Mouse (Mus musculus) heart, embryonic 10.5 days (tissue): ENCODE measurements around the gene Cdc42. TPM values are rescaled to one million over a fixed set of nuclear protein-coding genes. Genes with fewer than 3 reads are reported as not detected.

ENCODE experiments used
- DNase-seq: peaks from one replicate; pipeline ENCODE4 v3.0.0-alpha.2; 2017; ENCODE audit warnings: low spot score
- H3K27ac ChIP-seq: fragments of 300-500 bp; sonication (generic); 2 replicates; pipeline ENCODE4 v1.5.1; 2016; ENCODE audit warnings: mild to moderate bottlenecking
- H3K27me3 ChIP-seq: fragments of 300-500 bp; sonication (generic); 2 replicates; pipeline ENCODE4 v1.6.1; 2016; ENCODE audit warnings: mild to moderate bottlenecking; ENCODE audit not compliant: poor library complexity, insufficient read depth, severe bottlenecking
- H3K36me3 ChIP-seq: fragments of 300-500 bp; sonication (generic); 2 replicates; pipeline ENCODE4 v1.6.1; 2016; ENCODE audit warnings: mild to moderate bottlenecking, moderate library complexity
- H3K4me1 ChIP-seq: fragments of 300-500 bp; sonication (generic); 2 replicates; pipeline ENCODE4 v1.6.1; 2016; ENCODE audit warnings: mild to moderate bottlenecking
- H3K4me3 ChIP-seq: fragments of 300-500 bp; sonication (generic); 2 replicates; pipeline ENCODE4 v1.5.1; 2016; ENCODE audit warnings: mild to moderate bottlenecking, moderate library complexity
- H3K9me3 ChIP-seq: fragments of 300-500 bp; sonication (generic); 2 replicates; pipeline ENCODE4 v1.6.1; 2016; ENCODE audit warnings: mild to moderate bottlenecking, moderate library complexity
- WGBS: fragments of 180-500 bp; shearing (Covaris S2); methylation state at CpG from one replicate; pipeline ENCODE4 v1.1.7; 2016; 5-methylcytosine and 5-hydroxymethylcytosine counted together
- polyA plus RNA-seq: library from polyadenylated mRNA; unstranded; fragments of >200 nt; fragmentation: Nextera tagmentation; extraction: Ambion mirVana; gene quantifications from 2 replicates; pipeline ENCODE4 v1.2.1, GENCODE M21; 2016

The Cdc42 gene
- polyA plus RNA-seq, 1 experiment from 2014 or later: 560 TPM

DNA sequence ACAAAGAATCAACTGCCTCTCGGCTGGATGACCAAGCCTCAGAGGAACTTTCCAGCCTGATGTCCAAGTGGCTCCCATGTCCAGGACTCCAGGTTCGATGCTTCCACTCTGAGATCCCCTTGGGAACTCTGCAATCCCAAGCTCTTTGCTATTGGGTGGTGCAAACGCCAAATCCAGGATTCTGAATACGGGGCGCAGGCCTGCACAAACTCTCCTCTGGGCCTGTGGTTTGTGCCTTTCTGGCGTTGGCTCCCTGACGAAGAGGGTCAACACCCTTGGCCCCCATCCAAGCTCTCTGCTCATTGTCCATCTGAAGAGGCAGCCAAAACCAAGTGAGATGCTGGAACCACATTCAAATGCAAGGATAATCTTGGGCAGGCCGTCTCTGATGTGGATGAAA lies 59.1 kb downstream of the Cdc42 start:
- 81% methylated on average over 8 of the region's 8 CpGs for WGBS
- Histone ChIP-seq H3K4me1 (peaks cover 38% of the 10 kb centered on the region), H3K36me3 (peaks cover 3% of the 10 kb centered on the region; the same call in 1 of the 2 replicates), H3K4me3 (no peak overlapping the region), H3K27me3 (peaks cover 8% of the 10 kb centered on the region; the same call in 1 of the 2 replicates), H3K27ac (no peak overlapping the region), H3K9me3 (no peaks in the 10 kb centered on the region)
- DNase-seq: no peak

DNA sequence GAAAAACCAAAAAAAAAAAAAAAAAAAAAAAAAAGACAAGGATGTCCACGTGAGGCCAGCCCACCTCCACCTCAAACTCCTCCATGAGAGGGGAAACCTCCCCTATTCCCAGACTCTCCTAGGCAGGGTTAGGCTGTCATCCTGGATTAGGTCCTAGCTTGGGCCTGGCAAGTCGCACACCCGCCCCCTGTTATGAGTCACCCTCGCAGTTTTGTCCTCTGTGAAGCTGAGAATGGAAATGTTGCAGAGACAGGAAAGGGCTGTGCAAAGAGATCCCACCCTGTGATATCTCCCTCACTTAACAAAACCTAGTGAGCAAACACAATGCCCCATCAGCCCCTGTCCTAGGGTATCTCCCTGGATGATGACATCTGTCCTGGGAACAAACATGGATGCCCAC lies 59.9 kb downstream of the Cdc42 start:
- peaks cover 36% of the 10 kb centered on the region for H3K4me1 ChIP-seq
- WGBS: 51% methylated on average over 4 of the region's 4 CpGs
- H3K36me3 ChIP-seq: peaks cover 3% of the 10 kb centered on the region; the same call in 1 of the 2 replicates
- H3K27ac ChIP-seq: no peak overlapping the region
- peaks cover 14% of the 10 kb centered on the region for H3K27me3 ChIP-seq
- no peak for DNase-seq
- H3K9me3 ChIP-seq: no peaks in the 10 kb centered on the region
- H3K4me3 ChIP-seq: no peak overlapping the region

DNA sequence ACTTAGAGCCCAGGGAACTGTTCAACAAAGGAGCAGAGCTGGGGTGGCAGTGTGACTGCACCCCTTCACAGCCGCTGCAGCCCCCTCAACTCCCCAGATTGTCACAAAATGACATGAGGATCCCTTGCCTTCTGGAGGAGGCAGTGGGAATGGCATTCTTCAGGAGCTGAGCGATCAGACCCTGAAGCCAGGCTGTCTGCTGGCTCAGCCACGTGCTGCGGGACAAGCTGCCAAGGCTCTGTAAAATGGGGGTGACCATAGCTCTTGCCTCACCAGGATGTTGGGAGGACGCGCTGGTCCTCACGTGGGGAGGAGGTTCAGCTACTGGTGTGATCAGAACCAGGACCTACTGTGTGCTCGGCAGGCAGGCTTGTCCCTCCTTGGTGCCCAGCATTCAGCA lies 62.6 kb downstream of the Cdc42 start:
- no peak overlapping the region for H3K27ac ChIP-seq
- no peak overlapping the region for H3K4me3 ChIP-seq
- H3K9me3 ChIP-seq: no peaks in the 10 kb centered on the region
- 0 out of 2 replicates have a peak, but pooled peaks cover 3% of the 10 kb centered on the region for H3K36me3 ChIP-seq
- 79% methylated on average over 8 of the region's 8 CpGs for WGBS
- peaks cover 14% of the 10 kb centered on the region for H3K27me3 ChIP-seq
- peaks cover 25% of the 10 kb centered on the region for H3K4me1 ChIP-seq
- no peak for DNase-seq

- Histone ChIP-seq H3K27me3 (peaks cover 14% of the 10 kb centered on the region), H3K9me3 (no peaks in the 10 kb centered on the region), H3K4me3 (no peak overlapping the region), H3K36me3 (0 out of 2 replicates have a peak, but pooled peaks cover 3% of the 10 kb centered on the region), H3K4me1 (peaks cover 25% of the 10 kb centered on the region), H3K27ac (0 out of 2 replicates have a peak overlapping the region, but pooled peaks have one; percentile 13)
- 60% methylated on average over 5 of the region's 5 CpGs for WGBS
- no peak for DNase-seq
Measured at GRCm38 (mm10) chr4:137294474-137294873, 63.0 kb downstream of the Cdc42 start.

GRCm38 (mm10) chr4:137294032-137294431 lies 63.5 kb downstream of the Cdc42 start:
- Histone ChIP-seq H3K4me3 (no peak overlapping the region), H3K27me3 (peaks cover 17% of the 10 kb centered on the region), H3K36me3 (0 out of 2 replicates have a peak, but pooled peaks cover 3% of the 10 kb centered on the region), H3K9me3 (no peaks in the 10 kb centered on the region), H3K4me1 (peaks cover 25% of the 10 kb centered on the region), H3K27ac (peak overlapping the region; percentile 13; the same call in 1 of the 2 replicates)
- 75% methylated on average over 7 of the region's 7 CpGs for WGBS
- DNase-seq: no peak

DNA sequence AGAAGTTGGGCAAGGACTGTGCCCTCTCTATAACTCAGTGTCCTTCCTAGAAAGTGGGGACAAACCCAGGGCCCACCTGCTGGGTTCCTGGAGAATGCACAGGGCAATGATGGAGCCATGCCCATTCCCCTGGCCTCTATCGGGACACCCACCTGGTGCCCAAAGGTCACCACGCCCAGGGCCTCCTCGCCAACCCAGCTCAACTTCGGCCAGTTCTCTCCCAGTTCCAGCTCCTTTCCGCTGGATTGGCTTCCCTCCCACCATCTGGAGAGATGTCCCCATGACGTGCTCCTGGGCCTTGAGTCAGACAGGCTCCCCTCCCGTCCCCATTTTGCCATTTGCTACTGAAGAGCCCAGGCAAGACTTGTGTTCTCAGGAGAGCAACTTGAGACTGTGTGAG lies 64.9 kb downstream of the Cdc42 start:
- Histone ChIP-seq H3K36me3 (no peaks in the 10 kb centered on the region), H3K4me1 (peaks cover 21% of the 10 kb centered on the region), H3K9me3 (no peaks in the 10 kb centered on the region), H3K4me3 (no peak overlapping the region), H3K27me3 (peaks cover 20% of the 10 kb centered on the region), H3K27ac (no peak overlapping the region)
- WGBS: 78% methylated on average over 7 of the region's 7 CpGs
- no peak for DNase-seq

- WGBS: 65% methylated on average over 3 of the region's 3 CpGs
- H3K4me3 ChIP-seq: no peak overlapping the region
- peaks cover 36% of the 10 kb centered on the region for H3K27me3 ChIP-seq
- no peaks in the 10 kb centered on the region for H3K36me3 ChIP-seq
- DNase-seq: no peak
- peaks cover 33% of the 10 kb centered on the region for H3K4me1 ChIP-seq
- H3K27ac ChIP-seq: no peak overlapping the region
- no peaks in the 10 kb centered on the region for H3K9me3 ChIP-seq
Measured at GRCm38 (mm10) chr4:137290250-137290649, 67.3 kb downstream of the Cdc42 start.

DNA sequence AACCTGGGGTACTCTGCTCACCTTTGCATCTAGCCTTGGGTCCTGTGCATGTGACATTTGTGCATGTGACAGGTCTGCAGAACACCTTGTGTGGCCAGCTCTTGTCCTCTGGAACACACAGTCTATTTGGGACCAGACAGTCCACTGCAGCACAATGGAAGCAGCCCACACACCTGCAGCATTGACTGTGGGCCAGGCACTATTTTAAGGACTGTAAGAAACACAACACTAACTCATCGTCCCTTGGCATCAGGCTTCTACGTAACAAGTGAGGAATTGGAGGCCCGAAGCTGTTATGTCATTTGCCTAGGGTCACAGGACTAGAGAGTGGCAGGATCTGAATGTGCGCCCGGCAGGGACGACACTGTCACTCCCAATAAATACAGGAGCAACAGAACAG lies 67.8 kb downstream of the Cdc42 start:
- no peak overlapping the region for H3K4me3 ChIP-seq
- H3K9me3 ChIP-seq: no peaks in the 10 kb centered on the region
- no peak for DNase-seq
- WGBS: 84% methylated on average over 6 of the region's 6 CpGs
- peaks cover 29% of the 10 kb centered on the region for H3K4me1 ChIP-seq
- no peaks in the 10 kb centered on the region for H3K36me3 ChIP-seq
- H3K27me3 ChIP-seq: peaks cover 40% of the 10 kb centered on the region
- no peak overlapping the region for H3K27ac ChIP-seq

DNA sequence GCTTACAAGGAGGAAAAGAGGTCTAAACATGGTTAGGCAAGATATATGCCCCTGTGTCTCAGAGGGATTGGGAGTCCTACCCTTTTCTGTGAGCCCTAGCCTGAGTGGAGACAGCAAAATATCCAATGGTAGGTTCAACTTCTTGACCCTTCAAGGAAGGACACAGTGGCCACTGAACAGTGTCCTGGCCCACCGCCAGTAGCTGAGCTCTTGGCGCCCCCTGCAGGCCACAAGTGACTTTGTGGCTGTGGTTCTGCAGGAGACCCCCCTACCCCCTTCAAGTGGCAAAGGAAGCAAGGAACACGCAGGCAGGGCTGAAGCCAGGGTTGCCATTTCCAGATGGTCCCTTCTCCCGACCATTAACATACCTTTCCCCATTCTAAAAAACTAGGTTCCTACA lies 69.7 kb downstream of the Cdc42 start:
- Histone ChIP-seq H3K27me3 (peaks cover 52% of the 10 kb centered on the region), H3K4me3 (no peak overlapping the region), H3K36me3 (no peaks in the 10 kb centered on the region), H3K4me1 (peaks cover 30% of the 10 kb centered on the region), H3K9me3 (no peaks in the 10 kb centered on the region), H3K27ac (no peak overlapping the region)
- DNase-seq: peak; percentile 86
- WGBS: 5% methylated on average over 4 of the region's 4 CpGs

DNA sequence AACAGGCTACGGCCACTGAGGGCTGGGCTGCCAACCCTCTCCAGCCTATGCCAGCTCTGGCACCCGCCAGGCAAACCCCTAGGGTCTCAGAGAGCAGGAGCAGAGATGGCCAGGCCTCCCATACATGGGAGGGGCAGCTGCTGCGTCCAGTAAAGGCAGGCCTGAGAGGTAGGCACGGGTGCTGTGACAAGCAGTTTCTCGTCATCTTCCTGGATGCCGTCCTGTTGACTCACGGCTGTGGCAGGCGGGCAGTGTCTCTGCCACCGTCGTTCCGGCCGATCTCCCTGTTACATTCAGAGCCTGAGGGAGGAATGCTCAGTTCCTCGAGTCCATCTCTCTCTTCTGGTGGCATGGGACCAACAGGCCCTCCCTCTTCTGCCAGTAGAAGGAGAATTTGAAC lies 70.3 kb downstream of the Cdc42 start:
- Histone ChIP-seq H3K9me3 (no peaks in the 10 kb centered on the region), H3K36me3 (no peaks in the 10 kb centered on the region), H3K27me3 (peaks cover 58% of the 10 kb centered on the region), H3K4me1 (peaks cover 36% of the 10 kb centered on the region), H3K4me3 (no peak overlapping the region), H3K27ac (no peak overlapping the region)
- 74% methylated on average over 13 of the region's 13 CpGs for WGBS
- DNase-seq: no peak

DNA sequence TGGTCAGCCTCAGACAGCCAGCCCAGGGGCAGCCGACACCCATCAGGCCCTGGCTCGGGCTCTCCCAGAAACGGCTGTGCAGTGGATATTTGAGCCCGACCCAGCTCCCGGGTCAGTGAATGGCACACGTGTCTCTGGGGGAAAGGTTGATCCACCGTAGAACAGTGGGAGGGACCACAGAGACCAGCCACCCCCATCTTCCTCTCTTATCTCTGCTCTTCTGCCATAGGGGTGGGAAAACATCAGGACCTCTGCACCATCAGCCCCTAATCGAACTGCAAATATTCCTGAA lies 70.9 kb downstream of the Cdc42 start:
- H3K4me3 ChIP-seq: no peak overlapping the region
- 41% methylated on average over 8 of the region's 8 CpGs for WGBS
- no peak for DNase-seq
- H3K4me1 ChIP-seq: peaks cover 36% of the 10 kb centered on the region
- peaks cover 64% of the 10 kb centered on the region for H3K27me3 ChIP-seq
- H3K36me3 ChIP-seq: no peaks in the 10 kb centered on the region
- no peak overlapping the region for H3K27ac ChIP-seq
- H3K9me3 ChIP-seq: no peaks in the 10 kb centered on the region

GRCm38 (mm10) chr4:137285876-137286661 lies 71.5 kb downstream of the Cdc42 start:
- Histone ChIP-seq H3K27ac (no peak overlapping the region), H3K4me1 (peaks cover 36% of the 10 kb centered on the region), H3K9me3 (no peaks in the 10 kb centered on the region), H3K36me3 (no peaks in the 10 kb centered on the region), H3K4me3 (no peak overlapping the region), H3K27me3 (peaks cover 70% of the 10 kb centered on the region)
- DNase-seq: no peak
- 70% methylated on average over 15 of the region's 15 CpGs for WGBS

DNA sequence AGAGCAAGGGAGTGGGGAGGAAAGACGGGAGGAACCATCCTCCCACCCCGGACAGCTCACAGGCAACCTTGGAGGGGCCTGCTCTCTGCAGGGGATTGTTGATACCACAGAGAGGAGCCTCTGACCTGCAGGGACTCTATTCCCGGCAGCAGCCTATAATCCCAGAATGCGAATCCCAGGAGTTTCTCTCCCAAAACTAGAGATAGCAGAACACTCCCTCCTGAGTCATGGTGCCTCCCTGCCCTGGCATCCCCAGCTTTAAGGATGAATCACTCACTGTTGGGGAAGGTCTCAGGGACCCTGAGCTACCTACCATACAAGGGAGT lies 74.2 kb downstream of the Cdc42 start:
- H3K9me3 ChIP-seq: no peaks in the 10 kb centered on the region
- H3K27me3 ChIP-seq: peaks cover 91% of the 10 kb centered on the region
- no peak overlapping the region for H3K27ac ChIP-seq
- 11% methylated on average over 4 of the region's 4 CpGs for WGBS
- no peaks in the 10 kb centered on the region for H3K36me3 ChIP-seq
- DNase-seq: no peak
- H3K4me3 ChIP-seq: 0 out of 2 replicates have a peak overlapping the region, but pooled peaks have one; percentile 17
- H3K4me1 ChIP-seq: peaks cover 45% of the 10 kb centered on the region
